Mouse (Mus musculus) ES-CJ7 (cell line): ENCODE measurements around the gene Sfmbt1.

ENCODE experiments used
- DNase-seq: peaks from one replicate; pipeline ENCODE4 v3.0.0; 2011; ENCODE audit warnings: low read depth, low spot score

Gene Sfmbt1

DNA sequence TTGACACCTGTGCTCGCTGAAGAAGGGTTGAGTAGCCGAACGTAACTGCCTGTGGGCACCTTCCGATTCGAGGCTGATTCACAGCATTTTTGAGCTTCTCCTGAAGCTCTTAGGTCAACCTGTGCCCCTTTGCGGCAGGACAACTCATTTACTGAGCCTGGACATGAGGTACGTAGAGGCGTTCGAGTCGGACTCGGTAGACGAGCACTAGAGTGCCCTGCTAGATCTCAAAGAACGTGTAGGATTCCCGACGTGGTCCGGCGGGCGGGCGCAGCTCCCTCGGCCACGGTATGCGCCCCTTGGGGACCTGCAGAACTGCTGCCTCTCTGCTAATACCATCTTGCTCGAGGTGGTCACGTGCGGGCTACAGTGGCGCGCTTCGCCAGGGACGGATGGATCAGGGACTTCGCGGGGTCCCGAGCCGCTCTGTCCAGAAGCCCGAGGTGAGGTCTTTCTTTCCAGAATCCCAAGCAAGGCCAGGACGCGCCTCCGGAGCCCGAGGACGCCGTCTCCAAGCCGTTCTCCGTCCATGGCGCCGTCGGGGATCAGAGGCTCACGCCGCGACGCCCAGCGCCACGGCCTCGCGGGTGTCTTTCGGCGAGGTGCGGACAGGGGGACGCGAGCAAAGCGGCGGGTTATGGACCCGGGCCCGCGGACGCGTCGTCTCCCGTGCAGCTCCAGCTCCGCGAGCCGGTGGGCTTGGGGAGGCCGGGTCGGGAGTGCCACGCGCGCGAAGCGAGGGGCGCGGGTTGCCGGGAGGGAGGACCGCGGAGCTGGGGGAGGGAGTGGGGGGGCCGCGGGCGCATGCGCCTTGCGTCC lies at the start of gene Sfmbt1:
Sfmbt1 (plus strand) TSS at position 51 of the 819 bp plus-strand sequence.
- DNase-seq, result peak; percentile 78

DNA sequence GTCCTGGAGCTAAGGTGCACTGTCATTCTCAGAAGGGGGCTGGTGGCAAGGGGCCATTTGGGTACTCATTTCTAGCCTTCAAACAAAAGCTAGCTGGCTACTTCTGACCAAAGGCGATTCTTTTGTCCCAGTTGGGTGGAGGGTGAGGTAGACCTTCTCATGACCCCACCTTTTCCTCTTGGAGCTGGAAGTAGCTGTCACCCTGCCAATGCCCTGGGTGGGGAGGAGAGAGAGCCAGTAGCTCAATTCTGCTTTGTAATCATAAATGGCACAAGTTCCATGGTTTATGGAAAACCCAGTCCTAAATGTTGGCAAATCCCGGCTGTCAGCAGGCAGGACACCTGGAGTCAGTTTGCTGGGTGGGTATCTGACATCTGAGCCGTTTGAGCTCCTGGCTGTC lies 48.6 kb upstream of the Sfmbt1 start:
- no peak for DNase-seq

DNA sequence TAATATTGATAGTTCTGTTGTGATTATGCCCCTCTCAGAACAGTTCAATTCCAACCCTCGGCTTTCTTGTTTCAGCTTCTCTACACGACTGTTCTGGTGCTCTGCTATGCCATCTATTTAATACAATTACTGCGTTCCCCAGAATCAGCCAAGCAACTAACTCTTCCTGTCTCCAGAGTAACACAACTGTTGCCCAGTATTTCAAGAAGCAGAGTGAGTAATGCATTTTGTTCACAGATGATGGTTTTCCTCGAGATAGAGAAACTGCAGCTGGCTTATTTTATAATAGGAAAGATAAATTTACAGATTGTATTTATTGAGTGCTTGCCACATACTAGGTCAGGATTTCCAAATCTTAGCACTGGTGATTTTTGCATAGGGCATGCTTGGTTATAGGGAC lies 48.0 kb upstream of the Sfmbt1 start:
- DNase-seq, result no peak

DNA sequence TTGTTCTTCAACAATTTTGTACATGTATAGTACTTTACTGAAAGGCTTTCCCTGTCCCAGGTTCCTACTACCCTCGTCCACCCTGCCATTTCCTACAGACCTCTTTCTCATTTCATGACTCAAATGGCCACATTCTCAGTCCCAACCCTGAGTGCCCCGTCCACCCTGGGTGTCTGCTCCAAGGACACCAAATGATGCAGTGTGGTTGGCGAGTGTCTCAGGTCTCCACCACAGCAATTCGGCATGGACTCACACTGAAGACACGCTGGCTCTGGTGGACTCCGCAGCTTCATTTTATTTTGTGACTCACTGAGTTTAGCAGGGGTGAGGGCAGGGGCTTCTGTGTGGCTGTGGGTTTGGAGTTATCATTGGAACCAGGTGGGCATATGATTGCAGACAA lies 44.5 kb upstream of the Sfmbt1 start:
- DNase-seq, result no peak

DNA sequence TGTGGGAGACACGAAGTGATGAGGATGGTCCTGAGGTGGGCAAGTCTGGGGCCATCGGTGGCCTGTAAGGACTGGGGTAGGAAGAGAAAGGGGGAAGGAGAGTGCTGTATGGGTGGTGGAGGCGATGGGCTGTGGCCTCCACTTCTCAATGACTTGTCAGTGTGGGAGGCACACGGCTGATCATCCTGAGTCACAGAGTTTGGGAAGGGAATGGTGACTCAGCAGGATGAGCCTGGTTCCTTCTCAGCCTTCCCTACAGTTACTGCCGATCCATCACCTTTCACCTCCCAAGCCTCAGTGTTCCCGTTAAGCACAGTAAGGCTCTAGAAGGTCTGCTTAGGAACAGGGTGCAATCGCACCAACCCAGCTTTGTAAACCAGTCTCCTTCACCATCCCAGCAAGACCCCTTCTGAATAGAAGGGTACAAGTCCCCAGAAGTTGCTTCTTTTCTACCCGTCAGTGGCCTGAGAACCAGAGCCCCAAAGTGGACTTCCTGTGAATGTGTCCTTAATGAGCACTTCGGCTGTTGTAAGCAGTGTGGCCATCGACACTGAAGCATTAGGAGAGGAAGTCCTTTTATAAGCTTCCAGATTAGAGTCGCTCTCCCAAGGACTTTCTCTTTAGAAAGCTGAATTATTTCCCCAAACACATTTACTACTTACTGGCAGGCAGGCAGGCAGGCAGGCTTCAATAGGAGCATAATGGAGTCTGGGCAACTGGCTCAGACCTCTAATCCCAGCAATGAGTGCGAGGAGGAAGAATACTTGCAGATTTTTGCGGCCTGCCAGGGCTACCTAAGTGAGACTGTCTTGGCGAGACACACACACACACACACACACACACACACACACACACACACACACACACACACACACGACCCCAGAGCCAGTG lies 43.3 kb upstream of the Sfmbt1 start:
- no peak for DNase-seq

DNA sequence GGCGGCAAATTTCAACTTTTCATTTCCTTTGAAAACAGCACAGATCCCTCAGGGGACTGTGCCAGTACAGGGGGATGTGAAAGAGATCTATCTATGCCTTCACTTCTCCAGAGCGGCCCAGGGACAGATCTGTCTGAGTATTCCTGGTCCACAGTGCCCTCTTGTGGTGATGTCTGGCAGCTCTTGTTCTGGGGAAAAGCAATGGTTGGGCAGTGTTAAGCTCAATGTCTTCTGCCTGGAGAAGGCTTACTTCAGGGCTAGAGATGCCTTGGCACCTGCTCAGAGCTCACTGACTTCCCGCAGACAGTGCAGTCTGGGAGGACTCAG lies 42.7 kb upstream of the Sfmbt1 start:
- peak; percentile 83 for DNase-seq

DNA sequence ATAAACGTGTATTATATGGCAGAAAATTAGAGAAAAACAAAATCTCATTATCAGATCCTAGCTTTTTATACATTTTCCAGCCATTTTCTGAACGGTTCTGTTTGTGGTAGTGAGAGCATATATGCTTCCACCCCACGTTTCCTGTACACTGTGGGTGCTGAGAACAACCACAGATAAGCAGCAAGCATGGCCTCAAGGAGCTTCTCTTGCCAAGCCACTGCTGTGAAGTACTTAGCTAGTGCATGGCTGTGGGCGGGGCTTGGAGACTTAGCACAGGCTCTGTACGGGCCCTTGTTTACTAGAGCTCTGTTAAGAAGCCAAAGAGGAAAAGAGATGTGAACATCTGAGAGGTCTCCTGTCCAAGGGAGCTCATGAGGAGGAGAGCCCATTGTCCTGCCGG lies 39.7 kb upstream of the Sfmbt1 start:
- no peak for DNase-seq

DNA sequence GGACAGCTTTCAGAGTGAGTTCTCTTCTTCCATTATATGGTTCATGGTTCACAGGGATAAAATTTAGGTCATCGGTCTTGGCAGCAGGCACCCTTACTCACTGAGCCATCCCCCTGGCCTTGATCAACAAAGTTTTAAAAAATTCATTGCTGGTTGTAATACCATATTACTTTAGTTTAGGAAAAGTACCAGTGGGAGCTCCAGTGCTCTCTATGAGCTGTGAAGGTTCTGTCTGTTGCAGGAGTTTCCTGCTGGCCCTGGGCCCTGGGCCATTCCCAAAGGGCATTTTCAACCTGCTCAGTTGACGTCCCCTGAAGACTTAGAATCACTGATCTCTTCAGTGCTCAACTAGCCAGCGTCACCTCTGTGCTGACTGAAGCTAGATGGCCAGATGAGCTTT lies 32.5 kb upstream of the Sfmbt1 start:
- no peak for DNase-seq

DNA sequence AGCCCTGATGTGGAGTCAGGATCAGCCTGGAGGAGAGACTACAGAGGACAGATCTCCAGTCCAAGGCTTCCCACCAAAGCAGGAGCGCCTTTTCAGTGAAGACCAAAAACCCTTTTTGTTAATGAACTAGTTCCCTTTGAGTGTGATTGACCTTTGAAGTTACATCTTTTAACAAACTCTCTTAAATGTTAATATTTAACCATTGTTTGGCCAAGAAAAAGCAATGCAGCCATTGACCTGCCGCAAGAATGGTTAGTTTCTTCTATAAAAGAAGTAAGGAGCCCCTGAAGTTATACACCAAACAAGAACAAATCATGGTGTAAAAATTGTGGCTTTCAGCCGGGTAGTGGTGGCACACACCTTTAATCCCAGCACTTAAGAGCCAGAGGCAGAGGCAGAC lies 24.0 kb upstream of the Sfmbt1 start:
- DNase-seq, result no peak

DNA sequence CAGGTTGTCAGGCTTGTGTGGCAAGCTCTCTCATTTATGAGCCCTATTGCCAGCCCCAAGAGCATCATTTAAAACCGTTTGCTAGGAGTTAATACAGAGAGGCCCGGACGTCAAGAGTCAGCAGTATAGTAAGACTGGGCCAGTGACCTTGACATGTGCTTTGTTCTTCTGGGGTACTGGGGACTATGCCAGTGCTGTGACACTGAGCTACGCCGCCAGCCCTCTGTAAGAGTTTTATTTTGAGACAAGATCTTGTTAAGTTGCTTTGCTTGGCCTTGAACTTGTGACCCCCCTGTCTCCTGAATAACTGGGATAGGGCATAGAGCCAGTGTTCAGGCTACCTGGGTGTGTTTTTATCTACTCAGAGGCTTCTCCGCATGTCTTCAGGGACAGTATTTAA lies 22.2 kb upstream of the Sfmbt1 start:
- DNase-seq, result no peak

DNA sequence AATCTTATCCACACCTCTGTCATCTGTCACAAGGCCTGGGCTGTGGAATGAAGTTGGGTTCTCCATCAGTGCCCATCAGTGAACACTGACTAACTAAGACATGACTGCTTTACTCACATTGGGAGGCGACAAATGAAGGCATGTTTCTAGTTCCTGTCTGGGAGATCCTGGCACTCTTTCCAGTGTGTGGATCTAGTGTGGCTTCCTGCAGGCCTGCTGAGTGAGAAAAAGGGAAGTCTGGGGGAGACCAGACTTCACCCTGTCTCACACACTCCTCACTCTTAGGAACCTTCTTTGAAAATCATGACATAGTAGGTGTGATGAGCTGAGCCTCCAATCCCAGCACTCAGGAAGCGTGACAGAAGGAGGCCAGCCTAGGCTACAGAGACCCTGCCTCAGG lies 19.9 kb upstream of the Sfmbt1 start:
- no peak for DNase-seq

DNA sequence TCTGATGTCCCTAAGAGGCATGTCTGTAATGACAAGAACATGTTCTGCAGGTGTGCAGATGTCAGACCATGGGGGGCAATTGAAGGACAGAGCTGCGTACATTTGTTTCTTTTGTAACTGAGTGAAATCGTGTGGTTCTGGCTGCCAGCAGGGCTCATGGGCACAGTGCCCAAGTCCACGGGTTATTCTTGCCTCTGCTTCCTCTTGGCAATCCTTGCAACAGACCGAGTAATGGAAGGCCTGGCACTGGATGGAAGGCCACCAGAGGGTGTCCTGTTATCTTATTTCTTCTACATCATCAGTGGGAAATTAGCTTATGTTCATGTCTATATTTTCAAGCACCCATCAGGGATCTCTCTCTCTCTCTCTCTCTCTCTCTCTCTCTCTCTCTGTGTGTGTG lies 19.0 kb upstream of the Sfmbt1 start:
- DNase-seq, result no peak

DNA sequence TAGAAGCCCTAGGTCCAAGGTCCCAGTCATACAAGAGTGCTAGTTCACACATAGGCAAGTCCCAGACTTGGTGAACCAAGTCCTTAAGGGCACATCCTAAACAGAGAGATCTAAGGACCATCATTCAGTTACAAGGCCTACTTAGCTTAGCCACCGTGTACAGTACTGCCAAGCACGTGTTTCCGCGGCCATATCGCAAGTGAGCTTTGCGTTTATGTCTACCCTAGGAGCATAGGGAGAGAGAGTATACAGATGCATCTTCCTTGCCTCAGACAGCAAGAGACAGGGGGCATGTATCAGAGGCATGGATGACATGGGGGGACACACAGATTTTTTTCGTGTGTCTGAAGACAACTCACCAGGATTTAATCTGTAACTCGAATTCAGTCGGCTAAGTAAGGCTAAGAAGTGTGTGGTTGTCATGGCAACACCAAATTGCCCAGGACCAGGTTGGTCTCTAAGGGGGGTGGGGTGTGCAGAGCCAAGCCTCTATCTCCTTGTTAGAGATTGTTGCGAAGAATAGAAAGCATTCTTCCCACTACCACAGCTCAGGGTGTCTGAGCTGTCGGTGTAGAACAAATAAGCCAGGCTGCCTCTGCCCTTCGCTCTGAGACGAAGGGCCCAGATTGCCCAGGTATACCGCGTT lies 17.1 kb upstream of the Sfmbt1 start:
- no peak for DNase-seq

DNA sequence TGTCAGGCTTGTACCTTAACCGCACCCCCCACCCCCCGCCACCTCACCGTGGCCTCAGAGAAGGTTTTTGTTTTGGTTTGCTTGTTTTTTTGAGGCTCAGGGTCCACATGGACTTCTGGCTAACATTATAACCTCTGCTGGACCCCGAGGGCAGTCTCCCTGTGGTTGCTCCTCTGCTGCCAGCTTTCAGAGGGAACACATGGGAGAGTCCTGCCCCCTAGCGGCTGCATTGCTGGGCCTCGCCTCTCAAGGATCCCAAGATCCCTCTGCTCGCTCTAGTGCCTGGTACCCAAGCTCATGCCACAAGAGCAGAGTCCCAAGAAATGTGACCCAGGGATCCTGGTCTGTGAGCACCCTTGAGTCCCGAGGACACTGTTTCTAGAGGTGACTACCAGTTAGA lies 15.0 kb upstream of the Sfmbt1 start:
- DNase-seq, result peak; percentile 73

DNA sequence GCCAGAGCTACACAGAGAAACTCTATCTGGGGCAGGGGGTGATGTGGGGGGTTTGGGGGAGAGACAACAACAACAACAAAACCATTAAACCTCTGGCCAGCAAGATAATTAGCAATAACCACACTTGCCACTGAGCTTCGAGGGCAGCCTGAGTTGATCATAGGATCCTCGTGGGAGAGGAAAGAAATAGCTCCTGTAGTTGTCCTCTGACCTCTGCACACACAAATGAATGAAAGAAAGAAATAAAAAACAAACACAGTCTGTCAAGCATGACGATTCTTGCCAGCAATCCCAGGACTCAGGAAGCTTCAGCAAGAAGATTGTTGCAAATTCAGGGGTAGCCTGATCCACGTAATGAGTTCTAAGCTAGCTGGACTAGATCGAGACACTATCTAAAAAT lies 12.1 kb upstream of the Sfmbt1 start:
- no peak for DNase-seq

DNA sequence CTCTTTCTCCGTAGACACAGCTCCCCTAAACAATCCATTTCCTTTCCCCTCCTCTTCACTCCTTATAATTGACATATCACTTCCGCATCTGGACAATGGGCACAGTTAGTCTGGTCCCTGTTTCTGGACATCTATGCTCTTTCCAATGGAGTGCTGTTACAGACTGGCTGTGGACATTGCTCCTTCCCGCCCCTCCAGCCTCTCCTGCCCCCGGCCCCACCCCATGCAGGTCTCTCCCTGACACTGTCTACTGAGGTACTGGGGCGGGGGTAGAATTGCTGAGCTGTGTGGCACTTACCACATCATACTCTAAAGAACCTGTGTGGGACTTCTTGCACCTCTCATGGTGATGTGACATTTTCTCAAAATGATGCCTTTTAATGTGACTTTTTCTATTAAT lies 11.6 kb upstream of the Sfmbt1 start:
- DNase-seq, result no peak

DNA sequence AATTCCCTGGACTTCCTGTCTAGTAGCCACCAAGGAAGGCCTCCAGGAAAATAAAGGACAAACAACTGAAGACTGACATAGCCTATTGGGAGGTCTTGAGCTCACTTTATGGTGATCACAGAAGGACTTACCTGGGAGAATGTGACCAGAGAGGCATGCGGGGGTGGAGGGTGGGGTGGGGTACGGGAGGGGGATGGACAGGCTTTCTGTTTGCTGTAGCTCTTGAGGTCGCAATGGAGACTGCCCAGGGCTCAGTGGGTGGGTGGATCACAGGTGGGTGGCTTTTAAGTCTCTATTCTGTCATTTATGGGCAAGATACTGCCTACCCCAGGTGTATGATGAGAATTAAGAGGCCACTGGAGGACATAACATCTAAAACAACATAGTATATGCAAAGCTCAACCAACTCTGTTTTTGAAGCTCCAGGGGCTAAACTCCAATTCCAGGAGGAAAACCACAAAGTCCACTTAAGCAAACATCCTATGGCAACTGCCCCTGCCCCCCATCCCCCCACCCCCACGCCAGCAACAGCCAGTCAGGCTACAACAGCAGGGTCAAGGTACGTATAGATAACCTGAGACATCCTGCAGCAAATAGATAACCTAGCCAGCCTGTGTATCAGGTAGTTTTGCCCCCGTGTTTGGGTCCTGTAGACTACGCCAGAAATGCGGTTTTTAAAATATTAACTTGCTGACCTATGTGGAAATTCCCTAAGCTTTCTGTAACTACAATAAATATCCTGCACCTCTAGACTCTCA lies 10.4 kb upstream of the Sfmbt1 start:
- no peak for DNase-seq

DNA sequence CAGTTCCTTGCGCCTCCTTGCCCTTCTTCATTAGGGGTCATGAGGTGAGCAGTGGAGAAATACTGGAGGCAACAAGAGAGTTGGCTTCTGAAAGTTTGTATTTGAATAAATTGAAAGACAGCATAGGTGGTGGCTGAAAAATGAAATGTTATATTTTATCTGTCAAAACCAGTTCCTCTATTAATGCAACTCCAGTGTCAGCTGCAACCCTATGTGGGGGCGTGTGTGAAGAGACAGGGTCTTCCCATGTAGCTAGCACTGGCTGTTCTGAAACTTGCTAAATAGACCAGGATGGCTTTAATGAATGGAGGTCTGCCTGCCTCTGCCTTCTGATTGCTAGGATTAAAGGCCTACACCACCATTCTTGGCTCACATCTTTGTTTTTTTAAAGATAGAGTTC lies 2.8 kb upstream of the Sfmbt1 start:
- DNase-seq, result no peak

DNA sequence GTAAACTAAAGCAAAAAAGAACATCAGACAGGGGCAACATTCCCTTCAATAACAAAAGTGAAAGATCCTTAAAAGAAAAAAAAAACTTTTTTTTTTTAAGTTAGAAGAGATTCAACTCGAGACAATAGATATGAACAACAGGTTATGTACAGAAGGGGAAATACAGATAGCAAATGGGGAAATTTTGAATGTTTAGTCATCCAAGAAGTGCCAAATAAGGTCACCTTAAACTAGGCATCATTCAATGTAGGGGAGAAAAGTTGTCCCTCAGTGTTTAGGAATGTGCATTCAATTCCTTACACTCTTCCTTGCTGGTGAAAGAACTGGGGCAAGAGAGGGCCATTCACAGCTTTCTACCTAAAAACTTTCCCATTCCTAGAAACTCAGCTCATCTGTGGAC lies 880 bp upstream of the Sfmbt1 start:
- DNase-seq, result no peak

DNA sequence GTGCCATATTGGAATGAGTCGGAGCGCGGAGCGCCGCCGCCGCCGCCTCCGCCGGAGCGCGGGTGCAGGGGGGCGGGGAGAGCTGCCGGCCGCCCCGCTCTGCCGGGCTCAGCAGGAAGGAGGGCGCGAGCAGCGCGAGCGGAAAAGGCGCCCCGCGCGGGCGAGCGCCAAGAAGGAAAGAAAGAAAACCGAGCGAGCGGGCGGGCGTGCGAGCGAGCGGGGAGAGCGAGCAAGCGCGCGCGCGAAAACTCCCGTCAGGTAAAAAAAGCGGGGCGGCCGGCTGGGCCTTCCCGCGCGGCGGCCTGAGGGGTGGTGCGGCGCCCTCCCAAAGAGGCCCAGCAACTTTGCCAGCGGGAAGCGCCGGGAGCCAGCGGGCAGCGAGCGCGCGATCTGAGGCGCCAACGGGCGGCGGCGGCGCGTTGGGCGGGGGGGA lies 985 bp downstream of the Sfmbt1 start:
- no peak for DNase-seq

DNA sequence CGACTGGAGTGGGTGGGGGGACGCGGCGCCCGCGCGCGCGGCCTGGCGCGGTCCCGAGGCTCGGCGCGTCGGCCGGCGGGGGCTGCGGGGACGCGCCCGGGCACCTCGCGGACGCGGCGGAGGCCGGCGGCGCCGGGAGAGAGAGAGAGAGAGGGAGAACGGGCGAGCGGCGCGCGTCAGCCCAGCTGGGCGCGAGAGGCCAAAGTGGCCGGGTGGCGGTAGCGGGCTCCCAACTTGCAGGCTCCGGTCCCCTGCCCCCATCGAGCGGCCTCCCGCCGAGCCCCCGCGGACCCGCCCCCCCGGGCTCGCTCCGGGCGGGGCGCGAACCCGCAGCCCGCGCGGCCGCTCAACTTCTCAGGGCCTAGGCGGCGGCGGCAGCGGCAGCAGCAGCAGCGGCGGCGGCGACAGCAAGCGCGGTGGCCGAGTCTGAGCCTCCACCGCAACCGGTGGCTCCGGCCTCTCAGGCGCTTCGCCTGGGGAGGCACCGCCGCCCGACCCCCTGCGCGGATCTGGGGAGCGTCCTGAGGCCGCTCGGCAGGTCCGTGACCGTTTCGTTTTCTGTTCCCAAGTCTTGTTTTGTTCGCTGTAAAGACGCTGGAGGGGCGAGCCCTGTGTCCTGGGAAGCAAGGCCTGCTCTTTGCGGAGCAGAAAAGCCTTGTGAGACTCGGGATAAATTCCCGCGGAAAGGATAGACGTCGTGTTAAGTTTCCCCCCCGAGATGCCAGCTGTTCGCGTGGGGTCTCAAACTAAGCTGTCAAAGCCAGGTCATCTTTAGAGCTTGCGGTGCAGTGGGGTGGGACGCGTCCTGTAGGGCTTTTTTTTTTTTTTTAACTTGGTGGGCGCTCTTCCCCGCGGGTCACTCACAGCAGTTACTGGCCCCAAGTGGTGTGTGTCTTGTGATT lies 1.7 kb downstream of the Sfmbt1 start:
- DNase-seq, result peak; percentile 47
